10 mouse cellular contexts compared by ENCODE assay signal in the genomic region with DNA sequence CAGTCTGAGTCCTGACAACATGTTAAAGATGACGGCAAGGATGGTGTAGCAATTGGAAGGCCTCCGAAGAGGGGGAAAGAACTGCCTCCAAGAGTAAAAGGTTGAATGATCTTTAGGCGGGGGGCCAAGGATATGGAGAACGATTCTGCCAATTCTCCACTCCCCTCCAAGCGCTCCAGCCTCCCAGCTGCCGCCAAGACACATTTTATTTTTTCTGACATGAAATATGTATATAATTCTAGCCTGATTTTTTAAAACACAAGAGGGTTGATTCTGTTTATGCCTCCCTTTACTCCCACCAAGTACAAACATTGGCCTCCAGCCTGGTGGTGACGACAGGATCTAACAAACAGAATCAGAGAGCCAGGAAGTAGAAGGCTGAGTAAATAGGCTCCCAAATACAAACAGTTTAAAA.
DNase-seq lines count a peak whose midpoint lies in the region; ATAC-seq lines count a peak whose summit lies in the region.
"Had no signal": no experiment of that assay in that cellular context is flagged by ENCODE, and none has a peak within 500 bp of the region (broad histone marks: within the 10 kb centered on the region; RNA-seq: fewer than 3 reads in every experiment).

No protein-coding gene starts in this region.

- intact Hi-C loops in heart, postnatal 10 days (cut with DNase I) = no loop called here

- DNase-seq in cerebellum, postnatal 10 days = peak; percentile 76 to 81
- DNase-seq in kidney, postnatal 14 days = peak; percentile 32
- no peak for DNase-seq in kidney, adult 8-10 months
- peak; percentile 49 to 51 for DNase-seq in heart, postnatal 10 days
- DNase-seq in ovary, postnatal 10 days (ENCODE audit: low spot score) = peak; percentile 33
- no peak for DNase-seq in retina, embryonic 14.5 days (ENCODE audit: low spot score)
- DNase-seq: adrenal gland, postnatal 36 days; liver had no signal

- ATAC-seq in cerebellum, adult (ENCODE audit: insufficient number of reproducible peaks, low FRiP score, low TSS enrichment) = no peak
- no peak for ATAC-seq in megakaryocyte-erythroid progenitor cell, adult 5-6 weeks (replicated peaks; ENCODE audit: low FRiP score, low TSS enrichment, poor library complexity, severe bottlenecking)

Comparison
In these comparisons a context has a peak if more than half of its experiments do, and no peak if none do; other contexts are left out.
1. DNase-seq: peak in cerebellum, postnatal 10 days (2 of 2), kidney, postnatal 14 days (single experiment), heart, postnatal 10 days (2 of 2) and ovary, postnatal 10 days (single experiment); none in kidney, adult 8-10 months (0 of 2) and retina, embryonic 14.5 days (single experiment).